Mouse (Mus musculus) liver, embryonic 14.5 days (tissue): ENCODE results near the gene Slc22a20. TPM values are rescaled to one million over a fixed set of nuclear protein-coding genes. Genes with fewer than 3 reads are reported as not detected.

ENCODE experiments used
- ATAC-seq: fragments of 200-750 bp; cut with Nextera tagmentation; 2 replicates; pipeline ENCODE4 v1.8.0; 2017; ENCODE audit warnings: moderate number of reproducible peaks, mild to moderate bottlenecking, moderate library complexity; ENCODE audit not compliant: insufficient read depth
- DNase-seq, 3 experiments: peaks; one replicate each; pipeline ENCODE4 v3.0.0-alpha.2; 2012 to 2013; ENCODE audit warnings: low read depth in 3 of 3, low spot score in 3 of 3
- H3K27ac ChIP-seq: fragments of 300-500 bp; sonication (generic); 2 replicates; pipeline ENCODE4 v1.5.1; 2014; ENCODE audit warnings: moderate library complexity, mild to moderate bottlenecking, control low read depth, inconsistent platforms
- H3K27me3 ChIP-seq: fragments of 300-500 bp; sonication (generic); 2 replicates; pipeline ENCODE4 v1.6.1; 2014; ENCODE audit warnings: mild to moderate bottlenecking, low read length, moderate library complexity; ENCODE audit not compliant: control insufficient read depth, insufficient read depth
- H3K36me3 ChIP-seq: fragments of 300-500 bp; sonication (generic); replicated peaks from 2 replicates; pipeline ENCODE4 v1.6.1; 2014; ENCODE audit warnings: low read depth; ENCODE audit not compliant: control insufficient read depth, insufficient read depth
- H3K4me1 ChIP-seq, 2 experiments: fragments of 200-500 bp in 1 of 2; fragments of 300-500 bp in 1 of 2; sonication (generic) in 1 of 2; replicated peaks; 2 replicates each; pipeline ENCODE4 v1.6.1; 2012 to 2014; ENCODE audit warnings: antibody characterized with exemption in 1 of 2, inconsistent platforms in 1 of 2, low read length in 1 of 2; ENCODE audit not compliant: control insufficient read depth in 2 of 2, insufficient read depth in 2 of 2
- H3K4me2 ChIP-seq: fragments of 300-500 bp; sonication (generic); 2 replicates; pipeline ENCODE4 v1.6.1; 2014; ENCODE audit warnings: low read depth, mild to moderate bottlenecking, control low read depth, moderate library complexity
- H3K4me3 ChIP-seq, 2 experiments: fragments of 200-500 bp in 1 of 2; fragments of 300-500 bp in 1 of 2; sonication (generic) in 1 of 2; 2 replicates each; pipeline ENCODE4 v1.5.1; 2012 to 2014; ENCODE audit warnings: low read depth in 2 of 2, low read length in 2 of 2, mild to moderate bottlenecking in 2 of 2, control low read depth in 1 of 2, inconsistent platforms in 1 of 2, moderate library complexity in 1 of 2; ENCODE audit not compliant: insufficient read depth in 1 of 2
- H3K9ac ChIP-seq: fragments of 300-500 bp; sonication (generic); replicated peaks from 2 replicates; pipeline ENCODE4 v1.6.1; 2014; ENCODE audit warnings: mild to moderate bottlenecking, control low read depth, moderate library complexity
- H3K9me3 ChIP-seq: fragments of 300-500 bp; sonication (generic); 2 replicates; pipeline ENCODE4 v1.6.1; 2016; ENCODE audit warnings: low read length, mixed read lengths; ENCODE audit not compliant: control insufficient read depth
- CTCF ChIP-seq: IDR thresholded peaks from 2 replicates; pipeline ENCODE4 v1.5.1; 2016; ENCODE audit warnings: antibody characterized with exemption, low read depth, control low read depth
- EP300 ChIP-seq: IDR thresholded peaks from 2 replicates; pipeline ENCODE4 v1.6.1; 2016; ENCODE audit warnings: antibody characterized with exemption, low read depth
- WGBS: fragments of 180-500 bp; shearing (Covaris S2); extraction: QIAGEN DNeasy Blood & Tissue Kit; methylation state at CpG from one replicate; pipeline ENCODE4 v1.1.7; 2014; ENCODE audit not compliant: insufficient replicate concordance; 5-methylcytosine and 5-hydroxymethylcytosine counted together
- polyA plus RNA-seq, 2 experiments: library from polyadenylated mRNA; depleted of rRNA in 1 of 2; stranded (reverse) in 1 of 2; unstranded in 1 of 2; fragments of >200 nt; fragmentation: Nextera tagmentation in 1 of 2; extraction: Ambion mirVana in 1 of 2; gene quantifications; 2 replicates each; pipeline versions ENCODE4 v1.2.1 to v1.2.3; 2012 to 2014

The Slc22a20 gene
- polyA plus RNA-seq, 2 experiments: 0.08 TPM; not detected in 1

- peaks cover 93% of the 10 kb centered on the region for H3K36me3 ChIP-seq
- TF ChIP-seq CTCF (no peak), EP300 (no peak)
- no peak overlapping the region for H3K9ac ChIP-seq
- no peaks in the 10 kb centered on the region for H3K9me3 ChIP-seq
- DNase-seq (no peak), ATAC-seq (peak; percentile 31; the same call in 1 of the 2 replicates)
- no peak overlapping the region for H3K27ac ChIP-seq
- no peak overlapping the region for H3K4me3 ChIP-seq
- H3K27me3 ChIP-seq: no peaks in the 10 kb centered on the region
- 72% methylated on average over 13 of the region's 13 CpGs for WGBS
- H3K4me1 ChIP-seq: peaks cover 0 to 2% of the 10 kb centered on the region in 2 experiments; a peak in 2 of 4 replicates
- H3K4me2 ChIP-seq: no peak overlapping the region
These were observed 33.8 kb downstream of the Slc22a20 start for GRCm38 (mm10) chr19:5952071-5952691.

GRCm38 (mm10) chr19:5951631-5952030 is 34.3 kb downstream of the Slc22a20 start:
- Histone ChIP-seq H3K27me3 (no peaks in the 10 kb centered on the region), H3K4me3 (no peak overlapping the region), H3K36me3 (peaks cover 93% of the 10 kb centered on the region), H3K9ac (no peak overlapping the region), H3K9me3 (no peaks in the 10 kb centered on the region), H3K4me2 (no peak overlapping the region), H3K4me1 (peaks cover 0 to 2% of the 10 kb centered on the region in 2 experiments; a peak in 2 of 4 replicates), H3K27ac (no peak overlapping the region)
- no peak for DNase-seq
- TF ChIP-seq EP300 (no peak), CTCF (no peak)
- no peak for ATAC-seq
- WGBS: 90% methylated on average over 16 of the region's 16 CpGs

- peaks cover 0 to 11% of the 10 kb centered on the region in 2 experiments; a peak in 1 of 4 replicates for H3K4me1 ChIP-seq
- H3K27ac ChIP-seq: no peak overlapping the region
- DNase-seq (no peak), ATAC-seq (no peak)
- H3K9ac ChIP-seq: no peak overlapping the region
- no peak for TF ChIP-seq CTCF
- H3K4me3 ChIP-seq: no peak overlapping the region
- no peaks in the 10 kb centered on the region for H3K9me3 ChIP-seq
- no peak overlapping the region for H3K4me2 ChIP-seq
- 86% methylated on average over 11 of the region's 11 CpGs for WGBS
- peaks cover 94% of the 10 kb centered on the region for H3K36me3 ChIP-seq
- H3K27me3 ChIP-seq: no peaks in the 10 kb centered on the region
These were observed 35.7 kb downstream of the Slc22a20 start for GRCm38 (mm10) chr19:5950218-5950617.

- Histone ChIP-seq H3K27me3 (no peaks in the 10 kb centered on the region), H3K27ac (no peak overlapping the region), H3K4me1 (peaks cover 0 to 13% of the 10 kb centered on the region in 2 experiments; a peak in 1 of 4 replicates), H3K9ac (no peak overlapping the region), H3K36me3 (peaks cover 59% of the 10 kb centered on the region), H3K4me3 (no peak overlapping the region), H3K4me2 (no peak overlapping the region), H3K9me3 (no peaks in the 10 kb centered on the region)
- no peak for DNase-seq
- ATAC-seq: no peak
- TF ChIP-seq CTCF (no peak), EP300 (no peak)
- 79% methylated on average over 8 of the region's 8 CpGs for WGBS
These were observed 40.1 kb downstream of the Slc22a20 start for GRCm38 (mm10) chr19:5945891-5946290.

GRCm38 (mm10) chr19:5945027-5945426 is 40.9 kb downstream of the Slc22a20 start:
- 60% methylated on average over 7 of the region's 7 CpGs for WGBS
- peaks cover 52% of the 10 kb centered on the region for H3K36me3 ChIP-seq

More at GRCm38 (mm10) chr19:5945027-5945426, 40.9 kb downstream of the Slc22a20 start:
- H3K9me3 ChIP-seq: no peaks in the 10 kb centered on the region
- H3K4me3 ChIP-seq: no peak overlapping the region
- H3K4me1 ChIP-seq: peaks cover 0 to 13% of the 10 kb centered on the region in 2 experiments; a peak in 1 of 4 replicates
- no peak overlapping the region for H3K4me2 ChIP-seq
- no peak overlapping the region for H3K27ac ChIP-seq
- no peak overlapping the region for H3K9ac ChIP-seq
- peak; percentile 33; the same call in 1 of the 2 replicates for ATAC-seq
- DNase-seq: no peak
- no peak for TF ChIP-seq EP300
- no peak for TF ChIP-seq CTCF
- no peaks in the 10 kb centered on the region for H3K27me3 ChIP-seq
